Mouse (Mus musculus): ENCODE data around the gene Fam166a. TPM values are rescaled to one million over a fixed set of nuclear protein-coding genes. Genes with fewer than 3 reads are reported as not detected.

Fam166a gene
- total RNA-seq, 2 experiments from 2014 or later: not detected

- intact Hi-C loops (cut with DNase I): no loop called here
- no peak for DNase-seq
Measured at GRCm38 (mm10) chr2:25217666-25218065, 879 bp upstream of the Fam166a start.

DNA sequence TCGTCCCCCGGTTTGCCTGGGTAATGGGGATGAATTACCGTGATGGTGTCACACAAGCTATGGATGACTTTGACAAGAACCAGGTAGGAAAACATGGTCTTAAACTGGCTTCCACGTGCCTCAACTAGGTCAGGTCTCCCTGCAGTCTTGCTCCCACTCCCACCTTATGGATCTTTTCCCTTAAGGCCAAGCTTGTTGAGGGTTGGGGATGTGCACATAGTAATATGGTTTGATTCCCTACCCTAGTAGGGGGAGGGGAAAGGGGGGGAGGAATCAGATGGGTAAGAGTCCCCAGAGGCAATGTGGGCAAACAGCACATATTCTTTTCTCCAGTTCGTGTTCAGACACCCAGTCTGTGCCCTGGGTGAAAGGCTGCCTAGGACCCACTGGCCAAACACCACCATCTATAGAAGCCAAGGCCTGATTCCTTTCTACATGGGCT, 2.8 kb downstream of the Fam166a start:
- DNase-seq: no peak
- intact Hi-C loops (cut with DNase I): no loop called here

DNA sequence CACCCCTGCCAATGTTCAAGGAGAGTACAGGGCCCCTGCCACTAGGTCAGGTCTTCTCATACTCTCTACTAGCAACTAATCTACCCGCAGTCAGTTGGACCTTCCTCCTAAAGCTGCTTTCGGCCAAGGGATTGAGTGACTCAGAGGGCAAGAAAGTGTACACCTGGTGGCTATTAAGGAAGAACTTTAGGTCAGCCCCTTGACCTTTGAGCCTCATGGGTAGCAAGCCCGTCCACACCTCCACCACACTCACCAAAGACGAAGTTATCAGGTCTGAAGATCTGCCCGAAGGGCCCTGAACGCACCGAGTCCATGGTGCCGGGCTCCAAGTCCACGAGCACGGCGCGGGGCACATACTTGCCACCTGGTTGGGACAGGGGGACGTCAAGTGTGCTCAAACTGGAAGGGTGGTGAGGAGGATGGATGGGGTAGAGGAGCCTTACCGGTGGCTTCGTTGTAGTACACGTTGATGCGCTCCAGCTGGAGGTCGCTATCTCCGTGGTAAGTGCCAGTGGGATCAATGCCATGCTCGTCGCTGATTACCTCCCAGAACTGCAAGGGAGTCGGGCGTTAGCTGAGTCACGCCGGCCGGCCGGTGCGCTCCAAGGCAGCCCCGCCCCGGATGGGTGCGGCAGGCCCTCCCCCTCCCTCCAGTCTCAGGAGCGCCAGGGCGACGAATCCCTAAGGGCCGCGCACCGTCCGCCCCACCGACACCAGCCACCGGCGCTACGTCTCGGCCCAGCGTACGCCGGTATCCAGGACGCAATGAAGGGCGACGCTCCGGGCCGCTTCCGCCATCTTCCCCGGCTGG, 5.3 kb downstream of the Fam166a start:
- intact Hi-C loops (cut with DNase I): no loop called here
- DNase-seq: peak; percentile 72 to 78

- intact Hi-C loops (cut with DNase I): no loop called here
Measured at GRCm38 (mm10) chr2:25224492-25224765, 5.9 kb downstream of the Fam166a start, which contains the start of gene Tubb4b. Gene Tubb4b (minus strand): TSS chr2:25224702.

DNA sequence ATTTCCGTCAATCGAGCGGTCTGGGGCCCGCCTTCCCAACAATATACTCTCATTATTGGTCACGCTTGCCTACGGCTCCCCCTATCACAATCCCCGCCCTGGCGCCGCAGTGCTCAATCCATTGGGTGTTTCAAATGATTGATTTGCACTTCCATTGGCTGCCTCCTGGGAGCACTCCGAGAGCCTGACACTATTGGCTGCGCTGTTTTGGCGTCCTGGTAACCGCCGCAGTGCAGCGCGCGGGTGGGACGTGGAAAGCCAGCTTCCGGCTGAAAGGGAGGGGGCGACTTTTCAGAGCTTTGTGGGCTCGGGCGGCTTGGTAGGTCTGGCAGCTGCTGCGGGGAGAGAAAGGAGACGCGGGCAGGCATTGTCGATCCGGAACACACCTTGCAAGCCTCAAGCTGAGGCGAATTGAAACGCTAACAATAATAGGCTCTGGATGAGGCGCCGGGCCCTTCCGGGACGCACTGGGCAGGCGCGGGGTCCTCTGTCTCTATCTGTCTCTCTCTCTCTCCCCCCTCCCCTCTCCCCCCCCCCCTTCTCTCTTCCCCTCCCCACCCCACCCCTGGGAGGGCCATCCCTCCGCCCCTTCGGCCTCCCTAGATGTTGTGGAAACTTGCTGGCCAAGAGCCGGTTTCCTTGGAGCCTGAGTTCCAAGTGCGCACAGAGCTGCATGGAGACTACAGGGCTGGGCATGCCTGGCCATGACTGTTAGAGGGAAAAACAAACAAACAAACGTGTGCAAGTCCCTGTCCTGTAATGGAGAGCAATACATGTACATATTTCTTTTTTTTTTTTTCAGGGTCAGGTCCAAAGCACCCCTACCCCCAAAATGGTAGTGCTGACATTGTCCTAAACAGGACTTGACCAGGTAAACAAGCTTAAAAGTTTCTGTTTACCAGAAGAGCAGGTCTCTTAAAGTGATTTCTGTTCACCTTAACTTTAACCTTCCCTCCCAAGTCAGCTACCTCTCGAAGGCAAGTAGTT, 6.5 kb downstream of the Fam166a start:
- DNase-seq: peak; percentile 94 to 99
- intact Hi-C loops (cut with DNase I): no loop called here

More at GRCm38 (mm10) chr2:25224492-25224765, 5.9 kb downstream of the Fam166a start, which contains the start of gene Tubb4b:
- DNase-seq: no peak

DNA sequence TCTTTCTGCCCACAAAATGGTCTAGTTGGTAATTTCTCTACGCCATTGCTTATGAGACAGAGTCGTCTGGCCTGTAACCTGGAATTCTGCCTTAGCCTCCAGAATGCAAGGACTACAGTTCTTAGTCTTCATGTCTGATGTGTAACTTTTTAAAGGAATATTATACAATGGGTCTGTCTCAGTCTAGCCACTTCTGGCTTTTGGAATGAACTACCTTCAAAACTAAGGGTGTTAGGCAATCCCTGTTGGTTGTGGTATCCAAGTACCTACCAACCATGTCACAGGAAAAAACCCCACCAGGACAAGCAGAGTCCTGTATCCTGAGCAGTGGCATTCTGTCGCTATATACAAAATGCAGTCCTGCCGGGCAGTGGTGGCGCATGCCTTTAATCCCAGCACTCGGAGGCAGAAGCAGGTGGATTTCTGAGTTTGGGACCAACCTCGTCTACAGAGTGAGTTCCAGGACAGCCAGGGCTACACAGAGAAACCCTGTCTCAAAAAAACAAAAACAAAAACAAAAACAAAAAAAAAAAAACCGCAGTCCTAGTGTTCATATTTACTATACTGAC, 7.3 kb downstream of the Fam166a start:
- no peak for DNase-seq
- intact Hi-C loops (cut with DNase I): no loop called here

DNA sequence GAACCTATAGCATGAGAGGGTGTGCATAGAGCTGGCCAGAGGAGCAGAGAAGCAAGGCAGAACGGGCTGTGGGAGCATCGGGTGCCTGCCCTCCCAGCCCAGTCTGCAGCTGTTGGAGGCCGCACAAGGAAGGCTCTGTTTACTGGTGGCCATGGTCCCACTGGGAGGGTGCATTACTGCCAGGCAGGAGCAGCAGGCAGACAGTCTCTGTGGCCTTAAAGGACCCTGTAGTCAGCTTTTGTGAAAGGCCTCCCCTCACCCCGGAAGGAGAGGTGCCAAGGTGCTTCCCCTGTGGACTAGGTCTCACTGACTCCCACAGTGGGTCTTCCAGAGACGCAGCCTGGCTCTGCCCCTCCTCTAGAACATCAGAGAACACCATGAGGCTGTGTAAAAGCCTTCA, 8.3 kb downstream of the Fam166a start:
- DNase-seq: peak; percentile 39 to 40
- intact Hi-C loops (cut with DNase I): no loop called here

DNA sequence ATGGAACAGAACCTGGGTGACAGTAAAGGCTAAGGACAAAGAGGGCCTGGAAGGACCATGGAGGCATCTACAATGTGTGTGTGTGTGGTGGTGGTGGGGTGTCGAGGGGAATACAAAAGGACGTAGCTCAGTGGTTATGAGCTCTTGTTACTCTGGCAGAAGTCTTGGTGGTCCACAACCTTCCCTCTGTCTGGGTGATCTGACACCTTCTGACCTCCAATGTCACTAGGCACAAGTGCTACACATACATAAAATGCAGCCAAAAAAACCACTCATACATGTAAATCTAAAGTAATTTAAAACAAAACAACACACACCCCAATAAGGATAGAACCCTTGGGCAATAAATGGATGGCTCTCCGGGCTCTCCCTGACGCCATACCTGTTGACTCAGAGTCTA, 8.9 kb downstream of the Fam166a start:
- intact Hi-C loops (cut with DNase I): no loop called here
- DNase-seq: no peak

DNA sequence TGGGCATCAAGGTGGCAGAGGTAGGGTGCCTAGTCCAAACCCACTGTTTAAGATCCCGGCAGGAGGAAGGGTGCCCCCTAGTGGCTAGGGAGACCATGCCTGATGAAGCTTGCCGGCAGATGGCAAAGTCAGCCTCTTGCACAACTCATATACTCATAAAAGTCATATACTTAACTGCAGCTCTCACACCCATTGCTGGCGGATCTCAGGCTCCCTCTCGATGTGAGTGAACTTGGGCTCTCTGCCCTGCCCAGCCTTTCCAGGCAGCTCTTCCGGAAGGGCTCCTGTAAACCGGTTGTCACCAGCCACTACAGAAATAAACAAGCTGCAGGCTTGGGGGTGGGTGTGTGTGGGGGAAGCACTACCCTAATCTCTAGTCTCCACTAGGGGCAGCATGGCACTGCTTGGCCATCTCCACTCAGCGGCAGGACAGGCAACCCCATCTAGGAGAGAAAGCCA, 9.9 kb downstream of the Fam166a start:
- DNase-seq: peak; percentile 78 to 85
- intact Hi-C loops (cut with DNase I): loop anchor here (1.0 kb wide), 1 partner anchor 35 kb away; no protein-coding TSS in a partner anchor

- intact Hi-C loops (cut with DNase I): loop anchor here (1.0 kb wide), 1 partner anchor 36 kb away; no protein-coding TSS in a partner anchor
Measured at GRCm38 (mm10) chr2:25228995-25229530, 10.5 kb downstream of the Fam166a start.

GRCm38 (mm10) chr2:25229582-25229981, 11.0 kb downstream of the Fam166a start:
- no peak for DNase-seq
- intact Hi-C loops (cut with DNase I): no loop called here

More at GRCm38 (mm10) chr2:25228995-25229530, 10.5 kb downstream of the Fam166a start:
- no peak for DNase-seq

- intact Hi-C loops (cut with DNase I): no loop called here
- DNase-seq: no peak
Measured at GRCm38 (mm10) chr2:25230581-25230980, 12.0 kb downstream of the Fam166a start.

GRCm38 (mm10) chr2:25231038-25231437, 12.5 kb downstream of the Fam166a start:
- intact Hi-C loops (cut with DNase I): no loop called here

GRCm38 (mm10) chr2:25233421-25233820, 14.9 kb downstream of the Fam166a start:
- DNase-seq: no peak
- intact Hi-C loops (cut with DNase I): no loop called here

More at GRCm38 (mm10) chr2:25231038-25231437, 12.5 kb downstream of the Fam166a start:
- no peak for DNase-seq

- no peak for DNase-seq
- intact Hi-C loops (cut with DNase I): no loop called here
Measured at GRCm38 (mm10) chr2:25234050-25234449, 15.5 kb downstream of the Fam166a start, which contains the start of gene Slc34a3. Gene Slc34a3 (minus strand): TSS chr2:25234364.

GRCm38 (mm10) chr2:25234551-25235220, 16.1 kb downstream of the Fam166a start:
- intact Hi-C loops (cut with DNase I): no loop called here

DNA sequence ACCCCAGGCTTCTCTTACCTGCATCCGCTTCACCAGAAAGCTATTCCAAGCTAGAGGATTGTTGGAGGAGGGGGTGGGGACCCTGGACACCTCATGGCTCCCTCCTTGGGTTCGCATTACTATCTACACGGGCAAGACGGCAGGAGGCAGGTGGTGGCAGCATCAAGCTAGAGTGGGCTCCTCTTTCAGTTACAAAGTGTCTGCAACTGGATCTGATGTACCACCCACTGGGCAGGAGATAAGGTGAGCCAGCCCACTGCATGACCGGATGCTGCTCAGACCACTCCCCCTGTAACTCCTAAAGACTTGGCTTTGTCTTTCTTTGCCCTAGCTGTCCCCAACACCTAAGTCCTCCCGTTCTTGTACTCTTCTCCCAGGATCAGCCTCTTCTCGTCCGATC, 18.1 kb downstream of the Fam166a start, which contains the start of gene Rnf224:
Gene Rnf224, minus strand, starts transcription at position 174 of the 400 bp plus-strand sequence.
- no peak for DNase-seq
- intact Hi-C loops (cut with DNase I): no loop called here

More at GRCm38 (mm10) chr2:25234551-25235220, 16.1 kb downstream of the Fam166a start:
- DNase-seq: no peak

GRCm38 (mm10) chr2:25237522-25237921, 19.0 kb downstream of the Fam166a start:
- DNase-seq: no peak
- intact Hi-C loops (cut with DNase I): no loop called here

- intact Hi-C loops (cut with DNase I): no loop called here
Measured at GRCm38 (mm10) chr2:25238106-25238505, 19.6 kb downstream of the Fam166a start.

More at GRCm38 (mm10) chr2:25238106-25238505, 19.6 kb downstream of the Fam166a start:
- DNase-seq: no peak

Data from gastrocnemius, postnatal 36 days (tissue).